Mouse (Mus musculus) midbrain, embryonic 12.5 days (tissue): ENCODE measurements at regions not wholly inside any gene's neighbourhood (a gene's known extent, or its start where the extent isn't known, plus 50 kb on each side); places are given as distances from the start of the nearest gene placed in this dataset.

Source experiments
- ATAC-seq: fragments of 200-750 bp; cut with Nextera tagmentation; 2 replicates; pipeline ENCODE4 v1.8.0; 2017; ENCODE audit warnings: low read depth, moderate TSS enrichment, moderate library complexity; ENCODE audit not compliant: low FRiP score
- H3K27ac ChIP-seq: fragments of 300-500 bp; sonication (generic); replicated peaks from 2 replicates; pipeline ENCODE4 v1.5.1; 2016; ENCODE audit warnings: mild to moderate bottlenecking
- H3K27me3 ChIP-seq: fragments of 300-500 bp; sonication (generic); 2 replicates; pipeline ENCODE4 v1.6.1; 2016; ENCODE audit warnings: mild to moderate bottlenecking
- H3K36me3 ChIP-seq: fragments of 300-500 bp; sonication (generic); 2 replicates; pipeline ENCODE4 v1.6.1; 2016
- H3K4me1 ChIP-seq: fragments of 300-500 bp; sonication (generic); 2 replicates; pipeline ENCODE4 v1.6.1; 2016
- H3K4me2 ChIP-seq: fragments of 300-500 bp; sonication (generic); replicated peaks from 2 replicates; pipeline ENCODE4 v1.6.1; 2016; ENCODE audit warnings: mild to moderate bottlenecking, moderate library complexity
- H3K4me3 ChIP-seq: fragments of 300-500 bp; sonication (generic); 2 replicates; pipeline ENCODE4 v1.5.1; 2016; ENCODE audit warnings: mild to moderate bottlenecking
- H3K9ac ChIP-seq: fragments of 300-500 bp; sonication (generic); replicated peaks from 2 replicates; pipeline ENCODE4 v1.6.1; 2016; ENCODE audit warnings: mild to moderate bottlenecking, moderate library complexity
- H3K9me3 ChIP-seq: fragments of 300-500 bp; sonication (generic); 2 replicates; pipeline ENCODE4 v1.6.1; 2016; ENCODE audit warnings: mild to moderate bottlenecking
- WGBS: fragments of 180-500 bp; shearing (Covaris S2); methylation state at CpG from one replicate; pipeline ENCODE4 v1.1.7; 2016; 5-methylcytosine and 5-hydroxymethylcytosine counted together

DNA sequence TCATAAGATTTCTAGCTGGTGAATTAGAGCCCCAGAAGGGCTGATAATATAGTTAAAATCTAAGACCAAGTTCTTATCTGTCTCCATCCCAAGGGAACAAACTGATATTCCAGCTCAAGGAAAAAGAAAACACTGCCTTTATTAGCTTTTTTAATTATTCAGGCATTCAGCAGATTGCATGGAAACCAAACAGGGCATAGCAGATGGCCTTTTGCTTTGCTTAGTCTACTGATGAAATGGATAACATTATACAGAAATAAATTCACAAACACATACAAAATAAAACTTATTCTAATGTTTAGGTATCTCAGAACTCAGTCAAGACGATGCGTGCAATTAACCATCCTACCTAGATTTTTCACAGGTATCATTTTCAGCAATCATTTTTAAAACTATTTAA, 198.9 kb downstream of the Isl1 start:
- Histone ChIP-seq H3K9me3 (no peaks in the 10 kb centered on the region), H3K27ac (no peak overlapping the region), H3K27me3 (no peaks in the 10 kb centered on the region), H3K36me3 (no peaks in the 10 kb centered on the region), H3K4me1 (no peaks in the 10 kb centered on the region), H3K4me3 (no peak overlapping the region), H3K4me2 (no peak overlapping the region), H3K9ac (no peak overlapping the region)
- WGBS, result 97% methylated on average over 2 of the region's 2 CpGs
- ATAC-seq, result no peak

DNA sequence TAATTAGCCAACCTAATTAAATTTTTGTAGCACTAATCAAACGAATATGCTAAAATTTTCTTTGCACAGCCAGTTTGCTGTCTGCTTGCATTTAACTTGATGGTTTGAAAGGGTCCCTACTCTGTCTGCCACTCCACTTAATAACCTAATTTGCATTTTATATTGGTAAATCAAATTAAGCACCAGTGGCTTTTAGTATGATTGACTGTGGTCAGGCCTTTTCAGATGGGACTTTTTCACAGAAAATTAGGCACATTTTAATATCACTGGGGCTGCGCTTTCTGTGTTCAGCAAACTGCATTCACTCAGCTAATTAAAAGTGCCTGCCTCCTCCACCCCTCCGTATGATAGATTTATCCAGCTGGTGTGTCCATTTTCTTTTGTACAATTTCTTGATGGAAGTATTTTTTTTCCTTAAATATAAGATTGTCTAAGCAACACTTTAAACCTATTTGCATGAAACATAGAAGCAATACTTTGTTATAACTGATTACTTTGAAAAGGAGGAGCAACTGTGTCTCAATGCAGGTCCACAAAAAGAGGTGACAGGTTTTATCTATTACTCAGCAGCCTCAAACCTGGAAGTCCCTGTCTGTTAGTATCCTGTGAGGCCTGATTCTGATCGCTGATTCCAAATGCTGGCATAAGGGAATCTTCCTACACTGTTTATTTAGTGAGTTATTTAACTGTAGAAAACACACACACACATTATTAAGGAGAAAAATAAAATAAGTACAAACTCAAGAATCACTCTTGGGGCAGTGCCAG, 221.8 kb downstream of the Isl1 start:
- peak; percentile 66 for ATAC-seq
- 61% methylated on average over 4 of the region's 4 CpGs for WGBS

GRCm38 (mm10) chr13:116087140-116087539, 222.3 kb downstream of the Isl1 start:
- ATAC-seq, result 0 out of 2 replicates have a peak, but pooled peaks have one; percentile 12
- H3K9ac ChIP-seq, result no peak overlapping the region
- H3K4me3 ChIP-seq, result no peak overlapping the region
- WGBS, result 66% methylated on average over 1 of the region's 1 CpGs
- H3K36me3 ChIP-seq, result no peaks in the 10 kb centered on the region
- H3K27me3 ChIP-seq, result no peaks in the 10 kb centered on the region
- no peaks in the 10 kb centered on the region for H3K9me3 ChIP-seq
- H3K4me2 ChIP-seq, result no peak overlapping the region
- H3K27ac ChIP-seq, result no peak overlapping the region
- no peaks in the 10 kb centered on the region; the same call in 1 of the 2 replicates for H3K4me1 ChIP-seq

More for the DNA sequence above, 221.8 kb downstream of the Isl1 start:
- Histone ChIP-seq H3K27me3 (no peaks in the 10 kb centered on the region), H3K27ac (no peak overlapping the region), H3K36me3 (no peaks in the 10 kb centered on the region), H3K4me2 (no peak overlapping the region), H3K4me3 (no peak overlapping the region), H3K9me3 (no peaks in the 10 kb centered on the region), H3K9ac (no peak overlapping the region), H3K4me1 (no peaks in the 10 kb centered on the region; the same call in 1 of the 2 replicates)

DNA sequence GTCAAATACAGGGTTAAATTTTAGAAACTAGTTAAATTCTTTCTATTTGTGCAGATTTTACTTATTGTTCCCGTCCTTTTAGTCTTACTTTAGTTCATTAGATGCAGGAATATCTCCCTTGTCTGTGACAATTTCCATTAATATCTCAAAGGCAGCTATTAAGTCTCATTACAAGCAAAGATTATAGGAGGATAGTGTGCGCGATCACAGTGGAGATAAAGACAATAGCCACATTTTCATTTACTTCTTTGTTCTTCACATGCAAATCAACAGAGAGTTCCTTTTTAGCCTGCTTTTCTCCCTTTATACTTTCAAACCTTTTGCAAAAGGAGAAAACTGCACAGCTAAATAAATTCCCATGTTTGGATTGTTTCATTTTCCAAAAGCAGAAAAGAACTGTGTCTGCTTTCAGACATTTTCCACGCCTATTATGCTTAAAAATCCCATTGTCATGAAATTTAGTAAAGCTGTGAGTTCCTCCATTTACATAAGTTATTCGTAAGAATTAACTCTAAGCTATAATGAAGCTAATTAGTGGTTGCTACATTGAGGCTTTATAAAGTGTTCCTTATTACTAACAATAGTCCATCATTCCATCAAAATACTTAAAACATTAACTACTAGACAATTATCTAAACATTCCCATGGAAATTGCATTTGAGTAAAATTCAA, 252.4 kb downstream of the Isl1 start:
- Histone ChIP-seq H3K4me2 (no peak overlapping the region), H3K4me1 (no peaks in the 10 kb centered on the region)
- ATAC-seq, result no peak

GRCm38 (mm10) chr13:116056112-116056652, 253.3 kb downstream of the Isl1 start:
- Histone ChIP-seq H3K27ac (no peak overlapping the region), H3K27me3 (no peaks in the 10 kb centered on the region), H3K4me3 (no peak overlapping the region), H3K36me3 (no peaks in the 10 kb centered on the region), H3K4me1 (no peaks in the 10 kb centered on the region), H3K9me3 (no peaks in the 10 kb centered on the region), H3K9ac (no peak overlapping the region), H3K4me2 (no peak overlapping the region)
- no peak for ATAC-seq
- WGBS, result 76% methylated on average over 3 of the region's 3 CpGs

More for the DNA sequence above, 252.4 kb downstream of the Isl1 start:
- WGBS, result 61% methylated on average over 5 of the region's 5 CpGs
- no peaks in the 10 kb centered on the region for H3K27me3 ChIP-seq
- no peak overlapping the region for H3K27ac ChIP-seq
- no peak overlapping the region for H3K9ac ChIP-seq
- H3K9me3 ChIP-seq, result no peaks in the 10 kb centered on the region
- no peaks in the 10 kb centered on the region for H3K36me3 ChIP-seq
- no peak overlapping the region for H3K4me3 ChIP-seq

DNA sequence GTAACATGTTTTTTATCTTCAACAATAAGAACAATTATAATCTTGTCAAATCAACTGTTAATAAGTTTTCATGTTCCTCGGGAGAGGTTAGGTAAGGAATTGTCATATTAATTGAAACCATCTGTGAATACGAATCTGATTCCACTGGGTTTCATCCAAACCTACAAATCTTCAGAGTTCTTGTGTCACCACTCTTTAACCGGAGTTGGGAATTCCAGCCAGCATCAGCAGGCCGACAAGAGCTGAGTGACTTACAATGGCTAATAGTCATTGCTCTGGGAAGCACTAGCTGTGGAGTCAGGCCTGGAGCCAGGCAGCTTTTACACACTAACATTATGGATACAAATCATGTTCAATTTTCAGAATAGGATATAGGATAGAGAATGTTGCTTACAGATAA, 273.3 kb downstream of the Isl1 start:
- 76% methylated on average over 4 of the region's 4 CpGs for WGBS
- H3K9me3 ChIP-seq, result no peaks in the 10 kb centered on the region
- H3K36me3 ChIP-seq, result no peaks in the 10 kb centered on the region
- H3K9ac ChIP-seq, result no peak overlapping the region
- H3K4me1 ChIP-seq, result no peaks in the 10 kb centered on the region
- no peak overlapping the region for H3K27ac ChIP-seq
- H3K4me3 ChIP-seq, result no peak overlapping the region
- no peak for ATAC-seq
- H3K27me3 ChIP-seq, result no peaks in the 10 kb centered on the region
- no peak overlapping the region for H3K4me2 ChIP-seq

GRCm38 (mm10) chr13:116030152-116030720, 279.3 kb downstream of the Isl1 start:
- WGBS, result 80% methylated on average over 2 of the region's 2 CpGs
- H3K4me1 ChIP-seq, result no peaks in the 10 kb centered on the region

GRCm38 (mm10) chr13:116028583-116028982, 280.9 kb downstream of the Isl1 start:
- no peaks in the 10 kb centered on the region for H3K27me3 ChIP-seq
- no peak overlapping the region for H3K9ac ChIP-seq
- H3K9me3 ChIP-seq, result no peaks in the 10 kb centered on the region
- no peak overlapping the region for H3K4me3 ChIP-seq
- no peaks in the 10 kb centered on the region for H3K36me3 ChIP-seq
- WGBS, result 81% methylated on average over 2 of the region's 2 CpGs
- no peak overlapping the region for H3K27ac ChIP-seq
- no peak for ATAC-seq
- H3K4me2 ChIP-seq, result no peak overlapping the region
- no peaks in the 10 kb centered on the region for H3K4me1 ChIP-seq

More at GRCm38 (mm10) chr13:116030152-116030720, 279.3 kb downstream of the Isl1 start:
- H3K9me3 ChIP-seq, result no peaks in the 10 kb centered on the region
- no peak overlapping the region for H3K9ac ChIP-seq
- no peaks in the 10 kb centered on the region for H3K27me3 ChIP-seq
- H3K27ac ChIP-seq, result no peak overlapping the region
- ATAC-seq, result no peak
- no peak overlapping the region for H3K4me2 ChIP-seq
- H3K36me3 ChIP-seq, result no peaks in the 10 kb centered on the region
- H3K4me3 ChIP-seq, result no peak overlapping the region

- Histone ChIP-seq H3K4me3 (no peak overlapping the region), H3K4me1 (no peaks in the 10 kb centered on the region), H3K27ac (no peak overlapping the region), H3K9me3 (no peaks in the 10 kb centered on the region), H3K4me2 (no peak overlapping the region), H3K36me3 (no peaks in the 10 kb centered on the region), H3K27me3 (no peaks in the 10 kb centered on the region), H3K9ac (no peak overlapping the region)
- 80% methylated on average over 2 of the region's 2 CpGs for WGBS
- ATAC-seq, result no peak; the same call in 1 of the 2 replicates
Observed at GRCm38 (mm10) chr13:116027147-116027546, 282.3 kb downstream of the Isl1 start.

GRCm38 (mm10) chr13:116017886-116018285, 291.6 kb downstream of the Isl1 start:
- no peak for ATAC-seq
- WGBS, result 83% methylated on average over 5 of the region's 5 CpGs
- Histone ChIP-seq H3K4me3 (no peak overlapping the region), H3K4me1 (no peaks in the 10 kb centered on the region), H3K27ac (no peak overlapping the region), H3K36me3 (no peaks in the 10 kb centered on the region), H3K9ac (no peak overlapping the region), H3K9me3 (no peaks in the 10 kb centered on the region), H3K27me3 (no peaks in the 10 kb centered on the region), H3K4me2 (no peak overlapping the region)

DNA sequence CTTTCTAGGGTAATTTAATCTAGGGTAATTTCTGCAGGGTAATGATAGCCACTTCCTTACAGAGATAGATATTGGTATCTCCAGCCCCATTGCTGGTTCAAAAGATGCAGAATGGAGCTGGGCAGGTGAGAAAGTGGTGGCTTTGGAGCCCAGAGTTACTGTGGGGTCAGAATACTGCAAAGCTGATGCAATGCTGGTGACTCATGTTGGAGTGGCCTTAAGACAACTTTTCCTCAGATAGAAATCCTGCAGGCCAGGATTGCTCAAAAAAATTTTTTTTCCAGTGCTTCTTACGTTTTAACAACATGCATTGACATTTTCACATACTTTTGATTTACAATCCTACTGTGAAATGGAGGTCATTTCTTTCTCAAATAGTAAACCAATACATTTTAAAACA, 305.8 kb downstream of the Isl1 start:
- Histone ChIP-seq H3K9me3 (no peaks in the 10 kb centered on the region), H3K4me1 (no peaks in the 10 kb centered on the region), H3K27me3 (no peaks in the 10 kb centered on the region), H3K9ac (no peak overlapping the region), H3K4me3 (no peak overlapping the region), H3K27ac (no peak overlapping the region), H3K36me3 (no peaks in the 10 kb centered on the region), H3K4me2 (no peak overlapping the region)
- 78% methylated on average over 1 of the region's 1 CpGs for WGBS
- no peak for ATAC-seq

DNA sequence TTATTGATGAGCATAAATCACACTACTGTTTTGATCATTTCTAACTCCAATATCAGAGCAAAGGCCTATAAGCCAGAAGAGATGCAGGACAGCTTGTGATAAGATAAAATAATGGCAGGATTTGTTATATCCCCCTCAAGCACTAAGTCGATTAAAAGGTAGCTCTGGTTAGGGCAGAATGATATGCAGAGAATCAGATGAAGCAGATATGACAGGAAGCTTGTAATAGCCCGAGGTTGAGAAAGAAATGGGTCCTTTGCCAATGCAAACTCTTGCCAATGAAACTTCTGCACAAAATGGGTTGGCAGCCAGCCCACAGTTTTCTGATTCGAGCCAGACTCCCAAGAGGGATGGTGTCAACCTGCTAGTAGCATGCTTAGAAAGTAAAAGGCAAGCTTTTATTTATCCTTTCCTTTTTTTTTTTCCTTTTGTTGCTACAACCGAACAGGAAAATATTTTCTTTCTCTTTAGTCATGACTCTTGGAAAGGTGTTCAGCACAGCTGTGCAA, 307.0 kb downstream of the Isl1 start:
- 68% methylated on average over 4 of the region's 4 CpGs for WGBS
- no peaks in the 10 kb centered on the region for H3K9me3 ChIP-seq
- H3K4me2 ChIP-seq, result no peak overlapping the region
- ATAC-seq, result no peak
- no peaks in the 10 kb centered on the region for H3K36me3 ChIP-seq
- no peak overlapping the region for H3K27ac ChIP-seq
- no peaks in the 10 kb centered on the region for H3K27me3 ChIP-seq
- H3K4me3 ChIP-seq, result no peak overlapping the region
- no peaks in the 10 kb centered on the region for H3K4me1 ChIP-seq
- no peak overlapping the region for H3K9ac ChIP-seq
